Mouse (Mus musculus): ENCODE results near the gene Olfr1259.
"Not testable (repeated sequence)": the region's sequence is repeated elsewhere in the genome, so short reads cannot be mapped to it uniquely, and the experiment has no call there.

Gene Olfr1259

DNA sequence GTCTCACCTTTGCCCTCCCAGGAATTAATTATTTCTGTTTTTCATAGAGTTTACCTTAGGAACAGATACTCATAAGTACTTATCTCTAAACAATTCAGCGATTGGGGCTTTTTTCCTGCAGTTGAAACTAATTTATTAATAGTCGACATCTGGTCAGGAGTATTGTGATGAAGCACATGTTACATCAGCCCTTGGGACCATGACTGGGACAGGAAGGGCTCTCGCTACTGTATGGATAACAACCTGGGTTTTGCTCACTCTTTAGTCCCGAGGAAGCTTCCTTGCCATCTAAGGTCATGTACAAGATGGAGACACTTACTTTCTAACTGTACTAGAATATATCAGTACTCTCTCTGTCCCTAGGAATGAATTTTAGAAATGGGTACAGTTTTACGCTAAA, at the start of gene Olfr1259:
Gene Olfr1259 (minus strand): TSS at position 101 of the 400 bp plus-strand sequence.
- DNase-seq, result no peak

GRCm38 (mm10) chr2:89990921-89991320, 42.5 kb upstream of the Olfr1259 start, which contains the start of gene Olfr1261:
Gene Olfr1261, plus strand, starts transcription at chr2:89991221.
- DNase-seq, result no peak

DNA sequence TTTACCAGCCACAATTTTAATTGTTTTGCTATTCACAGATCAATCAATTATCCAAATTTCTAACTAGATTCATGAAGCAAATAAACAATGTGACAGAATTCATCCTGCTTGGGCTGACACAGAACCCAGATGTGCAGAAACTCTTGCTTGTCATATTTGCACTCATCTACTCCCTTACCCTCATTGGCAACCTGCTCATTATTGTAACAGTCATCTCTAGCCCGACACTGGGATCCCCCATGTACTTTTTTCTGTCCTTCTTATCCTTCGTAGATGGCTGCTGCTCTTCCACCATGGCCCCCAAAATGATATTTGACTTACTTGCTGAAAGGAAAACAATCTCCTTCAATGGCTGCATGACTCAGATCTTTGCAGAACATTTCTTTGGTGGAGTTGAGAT, 29.2 kb upstream of the Olfr1259 start:
- DNase-seq, result no peak

DNA sequence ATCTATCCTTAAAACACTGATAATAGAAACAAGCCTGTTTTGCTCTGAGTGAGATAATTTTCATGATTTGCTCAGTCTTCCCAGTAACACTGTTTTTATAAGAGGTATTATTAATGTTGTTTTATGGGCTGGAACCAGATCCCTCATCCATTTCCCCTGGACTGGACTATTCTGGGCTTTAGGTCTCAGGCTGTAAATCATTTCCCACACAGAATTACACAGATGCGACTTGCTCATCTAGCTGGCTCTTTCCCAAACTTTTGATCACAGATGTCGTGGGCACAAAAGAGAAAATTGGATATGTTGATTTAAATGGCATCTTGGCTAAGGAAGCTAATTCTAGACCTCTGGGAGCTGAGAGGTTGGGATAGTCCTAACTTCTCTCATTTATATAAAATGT, 25.7 kb upstream of the Olfr1259 start, which contains the start of gene Olfr1260:
Gene Olfr1260 (plus strand): TSS at position 157 of the 400 bp plus-strand sequence.
- no peak for DNase-seq

DNA sequence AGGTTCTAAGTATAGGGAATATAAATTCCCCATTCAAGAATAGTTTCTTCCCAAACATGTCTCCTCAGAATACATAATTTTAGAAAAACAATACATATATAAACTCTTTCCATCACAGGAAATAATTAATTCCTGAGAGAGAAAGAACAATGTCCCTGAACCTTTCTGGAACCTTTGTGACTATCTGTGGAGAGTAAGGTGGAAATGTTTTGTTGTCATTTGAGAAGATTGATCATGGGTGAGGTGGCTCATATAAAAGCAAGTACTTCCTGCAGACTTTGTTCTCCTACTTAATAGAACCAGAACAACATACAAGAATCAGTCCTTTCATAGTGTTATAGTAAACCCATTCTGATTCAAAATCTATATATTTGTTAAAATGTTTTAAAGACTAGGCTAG, 21.5 kb downstream of the Olfr1259 start, which contains the start of gene Olfr1258:
Gene Olfr1258 (plus strand): TSS at position 301 of the 400 bp plus-strand sequence.
- DNase-seq, result no peak

- DNase-seq, result not testable (repeated sequence)
These were observed 35.8 kb downstream of the Olfr1259 start for GRCm38 (mm10) chr2:89912616-89913015.

All from cerebellum, adult 18-20 months (tissue).